In genomic region chr7:16891641-16892351, GRCm38 (mm10) we compare ENCODE assay signal across 8 mouse cellular contexts. TPM values are rescaled to one million over a fixed set of nuclear protein-coding genes. Genes with fewer than 3 reads are reported as not detected.
DNase-seq lines count a peak whose midpoint lies in the region; ATAC-seq and TF ChIP-seq lines count a peak whose summit lies in the region.

Gene Gng8 (plus strand): TSS chr7:16891786.

- WGBS in forebrain, postnatal 0 days, result under 1% methylated on average over 30 of the region's 30 CpGs
- WGBS in lung, embryonic 15.5 days, result under 1% methylated on average over 30 of the region's 30 CpGs
- WGBS in olfactory bulb, adult 2 months, result 1% methylated on average over 30 of the region's 30 CpGs

- peak; percentile 76 for ATAC-seq in forebrain, postnatal 0 days
- ATAC-seq in lung, embryonic 15.5 days (ENCODE audit: borderline replicate concordance, extremely low read depth, low FRiP score, low TSS enrichment), result peak; percentile 86

- H3K4me1 ChIP-seq in forebrain, postnatal 0 days (ENCODE audit: insufficient read depth), result peaks cover 6% of the 10 kb centered on the region; the same call in 1 of the 2 replicates
- peaks cover 51% of the 10 kb centered on the region for H3K4me1 ChIP-seq in lung, embryonic 15.5 days
- H3K4me1 ChIP-seq in olfactory bulb, adult 2 months (ENCODE audit: control insufficient read depth, insufficient read depth, low read length), result peaks cover 25% of the 10 kb centered on the region

- no peak for TF ChIP-seq POLR2A in olfactory bulb, adult 2 months (IDR thresholded peaks at IDR 0.05; ENCODE audit: insufficient read depth, low read depth, low read length)

- no peaks in the 10 kb centered on the region for H3K9me3 ChIP-seq in forebrain, postnatal 0 days (ENCODE audit: low read length)
- H3K9me3 ChIP-seq in lung, embryonic 15.5 days, result no peaks in the 10 kb centered on the region

- H3K4me3 ChIP-seq in forebrain, postnatal 0 days (ENCODE audit: low read depth, low read length), result peak within 1 kb of the TSS; percentile 26
- peak within 1 kb of the TSS; percentile 36 for H3K4me3 ChIP-seq in lung, embryonic 15.5 days
- peak within 1 kb of the TSS; percentile 29 for H3K4me3 ChIP-seq in olfactory bulb, adult 2 months (ENCODE audit: insufficient read depth, low read depth, low read length)

- H3K9ac ChIP-seq in forebrain, postnatal 0 days, result 0 out of 2 replicates have a peak within 1 kb of the TSS, but pooled peaks have one; percentile 22
- peak within 1 kb of the TSS; percentile 56 for H3K9ac ChIP-seq in lung, embryonic 15.5 days

- H3K36me3 ChIP-seq in forebrain, postnatal 0 days (ENCODE audit: insufficient read depth), result peaks cover 3% of the 10 kb centered on the region; the same call in 1 of the 2 replicates
- H3K36me3 ChIP-seq in lung, embryonic 15.5 days, result peaks cover under 1% of the 10 kb centered on the region; the same call in 1 of the 2 replicates

- H3K4me2 ChIP-seq in forebrain, postnatal 0 days (ENCODE audit: low read depth), result peak within 1 kb of the TSS; percentile 59
- H3K4me2 ChIP-seq in lung, embryonic 15.5 days, result peak within 1 kb of the TSS; percentile 71

- H3K27me3 ChIP-seq in forebrain, postnatal 0 days (ENCODE audit: insufficient read depth, low read length), result peaks cover 10% of the 10 kb centered on the region
- H3K27me3 ChIP-seq in lung, embryonic 15.5 days, result peaks cover 29% of the 10 kb centered on the region

- no peak within 1 kb of the TSS for H3K27ac ChIP-seq in forebrain, postnatal 0 days (ENCODE audit: low read depth, low read length)
- H3K27ac ChIP-seq in lung, embryonic 15.5 days, result peak within 1 kb of the TSS; percentile 94
- H3K27ac ChIP-seq in olfactory bulb, adult 2 months (ENCODE audit: insufficient read depth, low read depth, low read length), result no peak within 1 kb of the TSS

- peak; percentile 95 for TF ChIP-seq CTCF in forebrain, postnatal 0 days (IDR thresholded peaks at IDR 0.05; ENCODE audit: low read depth)
- peak; percentile 80 for TF ChIP-seq CTCF in olfactory bulb, adult 2 months (IDR thresholded peaks at IDR 0.05; ENCODE audit: insufficient read depth, low read depth, low read length)

- peak; percentile 92 for DNase-seq in ES-CJ7 (ENCODE audit: low read depth, low spot score)
- DNase-seq in cerebellum, adult 18-20 months, result peak; percentile 85 to 91
- DNase-seq in forebrain, postnatal 0 days, result peak; percentile 88
- DNase-seq in heart, postnatal 4 days, result peak; percentile 90
- peak; percentile 76 to 86 for DNase-seq in layer of hippocampus, adult 8-10 months (ENCODE audit: low spot score in 2 of 2)
- peak; percentile 55 to 67 for DNase-seq in thymus, adult 18-20 months

RNA-seq across cellular contexts. Expression of gene Gng8, which starts in this region (rescaled TPM):
- not detected in 2 replicates for total RNA-seq in forebrain, postnatal 0 days (2014; rRNA removed)
- polyA plus RNA-seq in forebrain, postnatal 0 days (2015; fragmentation: Nextera tagmentation; extraction: Ambion mirVana), result 9.3 and 16.4 TPM in 2 replicates
- total RNA-seq in heart, postnatal 4 days (2021), result 1 to 10 TPM; 1.4 to 1.8 TPM
- 1 to 10 TPM; 1.3 to 3.4 (median 2.5) TPM for total RNA-seq in layer of hippocampus, adult 8-10 months (2022)
- polyA plus RNA-seq in lung, embryonic 15.5 days (2015; fragmentation: Nextera tagmentation; extraction: Ambion mirVana), result 11.2 and 12.0 TPM in 2 replicates
- not detected in 2 replicates for polyA plus RNA-seq in olfactory bulb, adult 2 months (2012; ENCODE audit: insufficient read depth, insufficient read length, low replicate concordance, missing spikeins)

Comparison
In these comparisons a context has a peak if more than half of its experiments do, and no peak if none do; other contexts are left out.
1. RNA of gene Gng8 (polyA plus RNA-seq): 9.3 to 16.4 TPM in forebrain, postnatal 0 days and 11.2 to 12.0 TPM in lung, embryonic 15.5 days; not detected in olfactory bulb, adult 2 months; every median in the first group is over 10 times any median in the second.
2. Peak in every context shown above with its lines, with median percentiles within 50 percentile points of each other: DNase-seq and H3K4me3 ChIP-seq.